Mouse (Mus musculus): ENCODE data around the gene Ncoa5.

- no peak for TF ChIP-seq CTCF (IDR thresholded peaks at IDR 0.05)
- no peak for TF ChIP-seq EP300 (IDR thresholded peaks at IDR 0.05)
Observed at GRCm38 (mm10) chr2:164969348-164969781, 65.3 kb downstream of the Ncoa5 start.

Measured in lung, postnatal 0 days (tissue).